Mouse (Mus musculus): ENCODE data around the gene Sparcl1. TPM values are rescaled to one million over a fixed set of nuclear protein-coding genes. Genes with fewer than 3 reads are reported as not detected.

Gene Sparcl1
- polyA plus RNA-seq, 1 experiment = not detected

GRCm38 (mm10) chr5:104042906-104043305, 70.6 kb downstream of the Sparcl1 start:
- TF ChIP-seq GATA1 (IDR thresholded peaks at IDR 0.05; ENCODE audit: low read length) (no peak), TAL1 (IDR thresholded peaks at IDR 0.05; ENCODE audit: low read length) (no peak)
- Histone ChIP-seq H3K4me3 (replicated peaks) (no peak overlapping the region), H3K9me3 (ENCODE audit: control insufficient read depth, low read length) (no peaks in the 10 kb centered on the region), H3K36me3 (ENCODE audit: control insufficient read depth) (no peaks in the 10 kb centered on the region; the same call in 1 of the 2 replicates), H3K4me1 (ENCODE audit: control insufficient read depth) (peaks cover 52% of the 10 kb centered on the region), H3K27me3 (ENCODE audit: control insufficient read depth) (no peaks in the 10 kb centered on the region)

GRCm38 (mm10) chr5:104039154-104039932, 74.2 kb downstream of the Sparcl1 start:
- H3K4me3 ChIP-seq (replicated peaks) = no peak overlapping the region
- no peak for TF ChIP-seq TAL1 (IDR thresholded peaks at IDR 0.05; ENCODE audit: low read length)
- TF ChIP-seq GATA1 (IDR thresholded peaks at IDR 0.05; ENCODE audit: low read length) = no peak
- H3K9me3 ChIP-seq (ENCODE audit: control insufficient read depth, low read length) = no peaks in the 10 kb centered on the region
- H3K36me3 ChIP-seq (ENCODE audit: control insufficient read depth) = no peaks in the 10 kb centered on the region; the same call in 1 of the 2 replicates
- H3K27me3 ChIP-seq (ENCODE audit: control insufficient read depth) = no peaks in the 10 kb centered on the region
- H3K4me1 ChIP-seq (ENCODE audit: control insufficient read depth) = peaks cover 28% of the 10 kb centered on the region

GRCm38 (mm10) chr5:104036686-104037085, 76.8 kb downstream of the Sparcl1 start:
- no peaks in the 10 kb centered on the region for H3K27me3 ChIP-seq (ENCODE audit: control insufficient read depth)
- no peak overlapping the region for H3K4me3 ChIP-seq (replicated peaks)
- H3K36me3 ChIP-seq (ENCODE audit: control insufficient read depth) = no peaks in the 10 kb centered on the region
- H3K4me1 ChIP-seq (ENCODE audit: control insufficient read depth) = peaks cover 24% of the 10 kb centered on the region
- no peak for TF ChIP-seq TAL1 (IDR thresholded peaks at IDR 0.05; ENCODE audit: low read length)
- no peaks in the 10 kb centered on the region for H3K9me3 ChIP-seq (ENCODE audit: control insufficient read depth, low read length)

- peaks cover 24% of the 10 kb centered on the region for H3K4me1 ChIP-seq (ENCODE audit: control insufficient read depth)
- no peaks in the 10 kb centered on the region for H3K36me3 ChIP-seq (ENCODE audit: control insufficient read depth)
- no peak for TF ChIP-seq TAL1 (IDR thresholded peaks at IDR 0.05; ENCODE audit: low read length)
- no peak for TF ChIP-seq GATA1 (IDR thresholded peaks at IDR 0.05; ENCODE audit: low read length)
- H3K9me3 ChIP-seq (ENCODE audit: control insufficient read depth, low read length) = no peaks in the 10 kb centered on the region
- H3K4me3 ChIP-seq (replicated peaks) = no peak overlapping the region
- no peaks in the 10 kb centered on the region for H3K27me3 ChIP-seq (ENCODE audit: control insufficient read depth)
These were observed 77.7 kb downstream of the Sparcl1 start for GRCm38 (mm10) chr5:104035824-104036223.

- H3K4me3 ChIP-seq (replicated peaks) = no peak overlapping the region
- H3K4me1 ChIP-seq (ENCODE audit: control insufficient read depth) = peaks cover 24% of the 10 kb centered on the region
- TF ChIP-seq TAL1 (IDR thresholded peaks at IDR 0.05; ENCODE audit: low read length) (no peak), GATA1 (IDR thresholded peaks at IDR 0.05; ENCODE audit: low read length) (no peak)
- no peaks in the 10 kb centered on the region for H3K27me3 ChIP-seq (ENCODE audit: control insufficient read depth)
- H3K9me3 ChIP-seq (ENCODE audit: control insufficient read depth, low read length) = no peaks in the 10 kb centered on the region
- H3K36me3 ChIP-seq (ENCODE audit: control insufficient read depth) = no peaks in the 10 kb centered on the region
These were observed 78.5 kb downstream of the Sparcl1 start for GRCm38 (mm10) chr5:104035066-104035465.

- Histone ChIP-seq H3K4me1 (ENCODE audit: control insufficient read depth) (peaks cover 14% of the 10 kb centered on the region), H3K27me3 (ENCODE audit: control insufficient read depth) (no peaks in the 10 kb centered on the region), H3K36me3 (ENCODE audit: control insufficient read depth) (no peaks in the 10 kb centered on the region), H3K9me3 (ENCODE audit: control insufficient read depth, low read length) (no peaks in the 10 kb centered on the region), H3K4me3 (replicated peaks) (no peak overlapping the region)
- TF ChIP-seq GATA1 (IDR thresholded peaks at IDR 0.05; ENCODE audit: low read length) (no peak), TAL1 (IDR thresholded peaks at IDR 0.05; ENCODE audit: low read length) (no peak)
These were observed 81.0 kb downstream of the Sparcl1 start for GRCm38 (mm10) chr5:104032434-104033097.

Other genes with a start within 250 kb of the Sparcl1 start
- gene Klhl8, start 202.5 kb downstream of the Sparcl1 start, polyA plus RNA-seq (2012) = not detected in 2 replicates
- gene Hsd17b13, start 136.3 kb downstream of the Sparcl1 start, polyA plus RNA-seq (2012) = not detected in 2 replicates
- gene Hsd17b11, start 91.8 kb downstream of the Sparcl1 start, polyA plus RNA-seq (2012) = 0.02 and 0.03 TPM in 2 replicates
- gene Nudt9, start 67.4 kb downstream of the Sparcl1 start, polyA plus RNA-seq (2012) = 36.0 and 40.0 TPM in 2 replicates
- gene Gm17660, start 36.1 kb downstream of the Sparcl1 start, polyA plus RNA-seq (2012) = not detected in 2 replicates
- not detected in 2 replicates for gene Dspp, start 57.0 kb upstream of the Sparcl1 start, polyA plus RNA-seq (2012)
- gene Dmp1, start 88.9 kb upstream of the Sparcl1 start, polyA plus RNA-seq (2012) = not detected in 2 replicates
- not detected in 2 replicates for gene Ibsp, start 185.4 kb upstream of the Sparcl1 start, polyA plus RNA-seq (2012)
- not detected in 2 replicates for gene Mepe, start 211.6 kb upstream of the Sparcl1 start, polyA plus RNA-seq (2012)

All from erythroblast, embryonic 14.5 days (primary cell).